Mouse (Mus musculus) midbrain, embryonic 13.5 days (tissue): ENCODE data around the gene Psmg4. TPM values are rescaled to one million over a fixed set of nuclear protein-coding genes. Genes with fewer than 3 reads are reported as not detected.

Experiments
- ATAC-seq: fragments of 200-750 bp; cut with Nextera tagmentation; 2 replicates; pipeline ENCODE4 v1.8.0; 2017; ENCODE audit warnings: mild to moderate bottlenecking, moderate TSS enrichment, moderate library complexity
- H3K27ac ChIP-seq: fragments of 300-500 bp; sonication (generic); 2 replicates; pipeline ENCODE4 v1.5.1; 2015; ENCODE audit warnings: inconsistent platforms, mild to moderate bottlenecking, moderate library complexity
- H3K27me3 ChIP-seq: fragments of 300-500 bp; sonication (generic); 2 replicates; pipeline ENCODE4 v1.6.1; 2015; ENCODE audit warnings: mild to moderate bottlenecking, inconsistent platforms
- H3K36me3 ChIP-seq: fragments of 300-500 bp; sonication (generic); 2 replicates; pipeline ENCODE4 v1.6.1; 2015; ENCODE audit warnings: mild to moderate bottlenecking, inconsistent platforms
- H3K4me1 ChIP-seq: fragments of 300-500 bp; sonication (generic); replicated peaks from 2 replicates; pipeline ENCODE4 v1.6.1; 2015; ENCODE audit warnings: inconsistent platforms
- H3K4me2 ChIP-seq: fragments of 300-500 bp; sonication (generic); replicated peaks from 2 replicates; pipeline ENCODE4 v1.6.1; 2015; ENCODE audit warnings: moderate library complexity, mild to moderate bottlenecking, inconsistent platforms
- H3K4me3 ChIP-seq: fragments of 300-500 bp; sonication (generic); replicated peaks from 2 replicates; pipeline ENCODE4 v1.5.1; 2015; ENCODE audit warnings: mild to moderate bottlenecking, inconsistent platforms
- H3K9ac ChIP-seq: fragments of 300-500 bp; sonication (generic); replicated peaks from 2 replicates; pipeline ENCODE4 v1.6.1; 2015; ENCODE audit warnings: mild to moderate bottlenecking, inconsistent platforms
- H3K9me3 ChIP-seq: fragments of 300-500 bp; sonication (generic); 2 replicates; pipeline ENCODE4 v1.6.1; 2016; ENCODE audit warnings: mild to moderate bottlenecking, inconsistent platforms
- WGBS: fragments of 180-500 bp; shearing (Covaris S2); methylation state at CpG from one replicate; pipeline ENCODE4 v1.1.7; 2015; 5-methylcytosine and 5-hydroxymethylcytosine counted together
- polyA plus RNA-seq: library from polyadenylated mRNA; unstranded; fragments of >200 nt; fragmentation: Nextera tagmentation; extraction: Ambion mirVana; gene quantifications from 2 replicates; pipeline ENCODE4 v1.2.1, GENCODE M21; 2015

Gene Psmg4
- polyA plus RNA-seq, 1 experiment from 2014 or later = 94.6 TPM

DNA sequence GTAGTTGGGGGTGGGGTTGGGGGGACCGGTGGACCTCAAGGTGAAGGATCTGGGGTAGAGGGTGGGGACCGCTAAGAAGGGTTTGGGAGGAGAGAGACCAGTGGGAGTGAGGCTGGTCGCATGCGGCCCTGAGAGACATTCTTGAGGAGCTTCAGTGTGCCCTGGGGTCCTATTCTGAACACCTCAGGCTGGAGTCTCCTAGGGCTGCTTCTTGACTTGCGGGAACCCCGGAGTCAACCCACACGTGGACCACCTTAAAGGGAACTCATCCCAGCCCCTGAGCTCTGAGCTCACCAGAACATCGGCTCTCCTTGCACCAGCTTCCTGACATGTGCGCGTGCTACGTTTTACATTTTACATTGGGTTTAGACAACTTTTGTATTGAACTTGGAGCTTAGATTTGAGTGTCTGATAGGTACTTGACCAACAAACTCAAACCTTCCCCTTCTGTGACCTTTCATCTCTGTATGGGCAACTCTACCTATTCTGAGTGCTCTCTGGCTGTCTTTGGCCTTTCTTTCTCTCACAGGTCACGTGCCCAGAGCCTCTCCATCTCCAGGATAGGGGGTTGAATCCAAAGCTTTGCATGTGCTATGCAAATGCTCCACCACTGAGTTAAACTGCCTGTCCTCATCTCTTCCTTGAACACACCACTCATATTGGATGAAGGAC is 676 bp downstream of the Psmg4 start:
- 46% methylated on average over 12 of the region's 12 CpGs for WGBS
- Histone ChIP-seq H3K9me3 (0 out of 2 replicates have a peak, but pooled peaks cover 2% of the 10 kb centered on the region), H3K27me3 (no peaks in the 10 kb centered on the region), H3K9ac (peak overlapping the region; percentile 70), H3K4me2 (peak overlapping the region; percentile 65), H3K27ac (peak overlapping the region; percentile 90), H3K4me1 (peaks cover 20% of the 10 kb centered on the region), H3K36me3 (peaks cover 10% of the 10 kb centered on the region), H3K4me3 (peak overlapping the region; percentile 68)
- peak; percentile 83 for ATAC-seq

DNA sequence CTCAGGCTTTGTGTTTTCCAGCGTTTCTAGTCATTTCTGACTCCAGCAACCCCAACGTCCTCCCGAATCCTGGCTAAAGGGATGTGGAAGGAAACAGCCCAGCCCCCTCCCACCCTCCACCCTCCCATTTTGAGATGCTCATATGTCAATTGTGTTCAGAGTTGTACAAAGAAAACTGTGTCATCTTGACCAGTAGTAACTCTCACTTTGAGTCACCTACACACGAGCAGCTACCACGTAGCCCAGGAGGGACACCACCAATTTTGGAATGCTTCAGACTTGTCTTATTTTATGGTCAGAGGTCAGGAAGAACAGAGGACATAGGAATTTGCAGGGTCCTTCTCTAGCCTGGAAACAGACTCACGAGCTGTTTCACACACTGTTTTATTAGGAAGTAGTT is 11.3 kb downstream of the Psmg4 start:
- no peak overlapping the region for H3K4me3 ChIP-seq
- H3K27me3 ChIP-seq = no peaks in the 10 kb centered on the region
- 94% methylated on average over 6 of the region's 6 CpGs for WGBS
- H3K36me3 ChIP-seq = peaks cover 9% of the 10 kb centered on the region
- ATAC-seq = no peak
- H3K9me3 ChIP-seq = no peaks in the 10 kb centered on the region
- no peak overlapping the region for H3K4me2 ChIP-seq
- H3K9ac ChIP-seq = no peak overlapping the region
- no peaks in the 10 kb centered on the region for H3K4me1 ChIP-seq
- H3K27ac ChIP-seq = no peak overlapping the region

DNA sequence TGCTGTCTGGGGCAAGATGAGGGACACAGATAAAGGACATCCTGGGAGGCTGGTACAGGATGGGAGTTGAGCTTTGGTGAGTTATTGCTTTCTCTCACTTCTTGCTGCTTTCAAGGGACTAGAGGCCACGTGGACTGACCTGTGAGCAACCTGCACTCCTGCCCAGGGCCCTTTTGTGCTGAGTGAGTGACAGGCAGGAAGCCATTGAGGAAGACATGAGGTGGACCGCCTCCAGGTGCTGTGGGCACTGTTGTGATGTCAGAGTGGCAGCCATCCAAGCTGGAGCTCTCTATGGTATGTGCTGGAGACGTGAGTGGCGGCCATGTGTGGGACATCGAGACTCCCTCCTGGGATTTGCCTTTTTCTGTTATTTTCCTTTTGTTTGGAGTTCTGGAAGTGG is 18.9 kb downstream of the Psmg4 start:
- peaks cover 65% of the 10 kb centered on the region for H3K36me3 ChIP-seq
- H3K27ac ChIP-seq = no peak overlapping the region
- ATAC-seq = no peak
- H3K4me1 ChIP-seq = no peaks in the 10 kb centered on the region
- H3K4me3 ChIP-seq = no peak overlapping the region
- H3K27me3 ChIP-seq = no peaks in the 10 kb centered on the region
- H3K9me3 ChIP-seq = no peaks in the 10 kb centered on the region
- no peak overlapping the region for H3K4me2 ChIP-seq
- no peak overlapping the region for H3K9ac ChIP-seq
- WGBS = 93% methylated on average over 5 of the region's 5 CpGs

DNA sequence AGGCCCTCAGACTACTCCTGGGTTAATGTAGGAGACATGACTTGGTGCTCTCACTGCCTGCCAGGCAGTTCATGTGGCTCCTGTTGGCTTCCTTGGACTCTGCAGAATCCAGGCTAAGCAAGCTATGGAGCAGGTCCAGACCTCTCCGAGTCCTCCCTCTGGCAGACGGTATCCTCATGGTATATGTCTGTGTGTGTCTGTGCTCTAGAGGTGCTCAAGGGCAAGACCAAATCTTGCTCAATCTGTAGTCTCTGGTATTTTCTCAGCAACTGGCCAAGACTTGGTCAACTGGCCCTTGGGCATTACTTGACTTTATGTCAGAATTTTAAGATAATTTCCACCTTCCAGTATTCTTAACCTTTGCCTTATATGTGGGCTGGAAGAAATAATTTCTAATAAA is 22.6 kb downstream of the Psmg4 start:
- ATAC-seq = no peak
- no peak overlapping the region for H3K4me2 ChIP-seq
- no peak overlapping the region for H3K9ac ChIP-seq
- peaks cover 59% of the 10 kb centered on the region for H3K36me3 ChIP-seq
- peaks cover 2% of the 10 kb centered on the region; the same call in 1 of the 2 replicates for H3K4me1 ChIP-seq
- no peak overlapping the region for H3K27ac ChIP-seq
- no peaks in the 10 kb centered on the region for H3K9me3 ChIP-seq
- WGBS = 88% methylated on average over 2 of the region's 2 CpGs
- H3K4me3 ChIP-seq = no peak overlapping the region
- H3K27me3 ChIP-seq = no peaks in the 10 kb centered on the region

DNA sequence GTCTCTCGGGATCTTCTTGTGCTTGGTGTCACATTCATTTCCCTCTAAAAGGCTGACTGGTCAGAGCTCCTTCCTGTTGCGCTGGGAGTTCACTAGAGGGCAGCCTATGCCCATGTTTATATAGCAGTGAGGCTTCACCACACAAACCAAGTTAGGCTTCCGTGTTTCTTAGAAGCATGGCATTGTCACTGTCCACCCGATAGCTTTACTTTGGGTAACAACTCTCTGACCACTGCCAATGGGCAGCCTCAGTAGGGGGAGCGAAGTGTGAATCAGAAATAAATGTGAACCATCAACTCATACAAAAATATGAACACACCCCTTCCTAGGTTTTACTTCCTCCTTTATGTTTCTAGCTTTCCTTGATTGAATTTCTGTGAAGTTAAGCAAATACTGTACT is 24.8 kb downstream of the Psmg4 start:
- H3K9ac ChIP-seq = no peak overlapping the region
- no peak overlapping the region for H3K4me2 ChIP-seq
- no peaks in the 10 kb centered on the region for H3K9me3 ChIP-seq
- ATAC-seq = peak; percentile 82
- H3K27ac ChIP-seq = no peak overlapping the region
- no peaks in the 10 kb centered on the region for H3K27me3 ChIP-seq
- H3K4me3 ChIP-seq = no peak overlapping the region
- H3K4me1 ChIP-seq = peaks cover 3% of the 10 kb centered on the region
- WGBS = 11% methylated on average over 5 of the region's 5 CpGs
- H3K36me3 ChIP-seq = peaks cover 53% of the 10 kb centered on the region

DNA sequence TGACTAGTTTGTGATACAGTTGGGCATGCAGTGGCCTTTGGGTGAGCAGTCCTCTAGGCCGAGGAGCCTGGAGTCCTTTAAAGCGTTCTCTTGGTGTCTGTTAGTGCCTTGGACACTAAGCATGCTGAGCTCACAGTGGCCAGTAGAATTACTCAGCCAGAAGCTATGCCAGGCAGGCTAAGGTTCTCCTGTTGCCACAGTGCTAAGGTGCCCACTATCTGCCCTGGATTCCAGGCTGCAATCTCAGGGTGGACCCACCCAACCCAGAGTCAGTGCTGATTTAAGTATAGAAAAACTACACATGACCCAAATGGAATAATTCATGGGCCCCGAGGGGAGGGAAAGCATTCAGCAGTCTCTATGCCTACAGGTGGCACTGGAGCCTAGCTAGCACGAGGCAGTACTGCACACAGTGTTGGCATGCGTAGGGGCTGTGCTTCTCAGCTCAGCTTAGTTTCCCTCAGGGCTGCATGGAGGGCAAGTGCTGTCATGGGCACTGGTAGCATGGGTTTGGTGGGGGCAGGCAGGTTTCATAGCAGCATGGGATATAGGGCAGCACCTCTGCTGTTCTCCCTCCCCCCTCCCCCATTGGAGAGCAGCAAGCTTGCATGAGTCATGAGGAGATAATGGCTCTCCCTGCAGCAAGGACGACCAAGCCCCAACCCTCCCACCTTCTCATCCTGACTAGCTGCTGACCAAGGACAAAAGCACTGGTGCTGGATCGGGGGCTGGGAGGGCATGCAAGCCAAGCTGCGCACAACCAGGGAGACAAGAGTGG is 29.8 kb downstream of the Psmg4 start:
- Histone ChIP-seq H3K4me1 (peaks cover 18% of the 10 kb centered on the region), H3K4me2 (no peak overlapping the region), H3K36me3 (peaks cover 68% of the 10 kb centered on the region), H3K27ac (peak overlapping the region; percentile 31; the same call in 1 of the 2 replicates), H3K4me3 (no peak overlapping the region), H3K9me3 (no peaks in the 10 kb centered on the region), H3K27me3 (no peaks in the 10 kb centered on the region), H3K9ac (no peak overlapping the region)
- ATAC-seq = peak; percentile 72
- 69% methylated on average over 8 of the region's 8 CpGs for WGBS

DNA sequence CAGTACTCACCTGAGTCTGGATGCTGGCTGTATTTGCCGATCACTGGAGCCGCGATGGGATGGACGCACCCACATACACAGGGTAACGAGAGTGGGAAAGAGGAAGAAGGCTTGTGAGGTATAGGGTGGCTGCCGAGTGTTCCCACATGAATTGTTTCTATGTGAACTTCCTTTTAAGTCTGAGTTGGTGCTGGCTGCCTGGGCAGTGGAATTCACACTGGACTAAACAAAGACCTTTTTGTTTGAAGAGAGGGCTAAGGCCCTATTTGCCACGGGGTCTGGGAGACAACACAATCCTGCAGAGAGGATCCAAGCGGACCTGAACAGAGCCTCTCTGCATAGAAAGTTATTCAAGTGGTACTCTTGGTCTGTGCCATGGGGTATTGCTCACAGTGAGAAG is 30.6 kb downstream of the Psmg4 start:
- WGBS = 38% methylated on average over 8 of the region's 8 CpGs
- H3K9ac ChIP-seq = no peak overlapping the region
- no peak overlapping the region for H3K4me2 ChIP-seq
- H3K27me3 ChIP-seq = no peaks in the 10 kb centered on the region
- H3K27ac ChIP-seq = peak overlapping the region; percentile 31
- peaks cover 65% of the 10 kb centered on the region for H3K36me3 ChIP-seq
- H3K4me3 ChIP-seq = no peak overlapping the region
- H3K9me3 ChIP-seq = no peaks in the 10 kb centered on the region
- peak; percentile 51; the same call in 1 of the 2 replicates for ATAC-seq
- peaks cover 17% of the 10 kb centered on the region for H3K4me1 ChIP-seq

DNA sequence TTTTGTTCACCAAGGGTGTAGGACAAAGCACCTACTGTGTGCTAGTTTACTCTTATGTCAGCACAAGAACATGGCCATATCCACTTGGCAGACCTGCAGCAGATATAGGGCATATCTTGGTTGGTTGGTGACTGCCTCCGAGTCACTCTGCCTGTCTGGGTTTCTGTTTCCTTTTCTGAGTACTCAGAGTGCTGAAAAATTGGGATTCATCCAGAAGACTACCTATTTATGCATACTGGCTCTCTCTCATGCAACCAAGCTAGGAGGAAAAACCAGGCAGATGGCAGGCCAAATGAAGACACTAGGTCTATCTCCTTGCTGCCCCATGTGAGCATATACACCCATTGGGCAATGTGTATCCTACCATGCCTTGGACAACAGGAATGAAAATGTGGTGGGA is 32.9 kb downstream of the Psmg4 start:
- WGBS = 94% methylated on average over 1 of the region's 1 CpGs
- Histone ChIP-seq H3K27me3 (no peaks in the 10 kb centered on the region), H3K4me2 (no peak overlapping the region), H3K36me3 (peaks cover 59% of the 10 kb centered on the region), H3K9ac (no peak overlapping the region), H3K27ac (no peak overlapping the region), H3K4me3 (no peak overlapping the region), H3K4me1 (peaks cover 17% of the 10 kb centered on the region), H3K9me3 (no peaks in the 10 kb centered on the region)
- no peak for ATAC-seq

DNA sequence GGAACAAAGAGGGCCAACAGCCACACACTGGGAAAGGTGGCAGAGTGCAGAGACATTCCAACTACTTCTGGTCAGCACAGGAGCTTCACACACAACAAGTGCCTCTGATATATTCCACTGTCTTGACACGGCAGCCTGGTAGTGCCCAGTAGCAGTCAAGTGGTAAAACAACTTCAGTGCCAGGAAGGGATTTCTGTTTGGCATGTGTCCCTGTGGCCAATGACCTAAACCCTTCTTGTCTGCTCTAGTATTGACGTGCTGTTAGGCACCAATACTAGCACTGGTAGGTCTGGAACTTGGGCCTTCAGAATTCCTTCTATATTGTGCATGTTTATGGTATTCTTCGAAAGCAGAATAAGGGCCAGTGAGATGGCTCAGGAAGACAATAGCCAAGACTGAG is 42.5 kb downstream of the Psmg4 start:
- 94% methylated on average over 3 of the region's 3 CpGs for WGBS

DNA sequence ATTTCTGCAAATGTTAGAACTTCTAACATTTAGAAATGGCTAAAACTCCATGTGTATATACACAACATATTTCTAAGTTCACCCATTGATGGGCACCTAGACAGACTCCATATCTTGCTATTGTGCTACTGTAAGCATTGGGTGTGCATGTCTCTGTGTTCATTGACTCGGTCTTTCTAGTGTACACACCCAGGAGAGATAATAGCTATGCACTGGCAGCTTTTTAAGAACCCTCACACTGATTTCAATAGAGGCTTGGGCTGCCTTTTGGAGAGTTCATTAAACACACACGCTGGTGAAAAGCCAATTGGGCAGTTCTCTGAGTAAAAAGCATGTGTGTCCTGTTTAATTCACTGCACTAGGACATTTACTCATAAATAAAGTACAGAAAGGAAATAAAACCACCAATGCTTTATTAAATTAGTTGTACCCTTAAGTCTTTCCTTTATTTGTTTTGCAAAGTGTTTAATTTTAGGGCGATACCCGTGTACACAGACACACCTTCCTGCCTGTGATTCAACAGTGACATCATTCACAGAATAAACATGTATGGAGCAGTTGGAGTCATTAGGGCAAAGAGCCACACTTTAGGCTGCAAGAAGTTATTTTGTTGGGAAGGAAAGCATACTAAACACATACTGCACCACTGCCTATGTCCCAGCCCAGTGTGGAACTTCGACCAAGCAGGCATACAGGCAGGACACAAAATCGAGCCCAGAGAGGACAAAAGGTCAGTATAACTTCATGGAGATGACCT is 45.1 kb downstream of the Psmg4 start:
- Histone ChIP-seq H3K9ac (no peak overlapping the region), H3K36me3 (peaks cover 18% of the 10 kb centered on the region), H3K4me2 (no peak overlapping the region), H3K4me3 (no peak overlapping the region), H3K9me3 (no peaks in the 10 kb centered on the region), H3K27me3 (no peaks in the 10 kb centered on the region), H3K27ac (no peak overlapping the region), H3K4me1 (0 out of 2 replicates have a peak, but pooled peaks cover 3% of the 10 kb centered on the region)
- ATAC-seq = no peak
- 72% methylated on average over 6 of the region's 6 CpGs for WGBS

More for the DNA sequence above, 42.5 kb downstream of the Psmg4 start:
- H3K36me3 ChIP-seq = peaks cover 27% of the 10 kb centered on the region
- no peaks in the 10 kb centered on the region for H3K9me3 ChIP-seq
- H3K9ac ChIP-seq = no peak overlapping the region
- ATAC-seq = no peak
- no peak overlapping the region for H3K4me3 ChIP-seq
- H3K27ac ChIP-seq = no peak overlapping the region
- H3K27me3 ChIP-seq = no peaks in the 10 kb centered on the region
- H3K4me1 ChIP-seq = peaks cover 7% of the 10 kb centered on the region; the same call in 1 of the 2 replicates
- H3K4me2 ChIP-seq = no peak overlapping the region

DNA sequence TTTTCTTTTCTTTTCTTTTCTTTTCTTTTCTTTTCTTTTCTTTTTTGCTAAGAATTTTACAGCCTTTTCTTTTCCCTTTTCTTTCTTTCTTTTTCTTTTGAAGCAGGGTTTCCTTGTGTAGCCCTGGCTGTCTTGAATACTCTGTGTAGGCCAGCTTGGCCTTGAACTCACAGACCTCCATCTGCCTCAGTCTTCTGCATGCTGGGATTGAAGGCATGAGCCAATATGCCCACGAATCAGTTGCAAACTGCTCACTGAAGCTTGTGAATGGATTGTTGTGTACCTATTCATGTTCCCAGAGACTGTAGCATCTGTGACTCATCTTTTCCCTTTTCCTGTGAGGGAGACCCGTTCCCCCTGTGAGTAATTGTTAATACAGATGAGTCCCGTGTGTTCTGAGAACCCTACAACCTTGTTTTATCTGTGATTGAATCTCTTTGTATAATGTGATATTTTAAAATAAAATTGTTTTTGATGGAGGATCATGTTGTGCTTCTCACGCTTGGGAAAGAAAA is 48.6 kb downstream of the Psmg4 start:
- Histone ChIP-seq H3K27me3 (no peaks in the 10 kb centered on the region), H3K27ac (no peak overlapping the region), H3K36me3 (peaks cover 14% of the 10 kb centered on the region; the same call in 1 of the 2 replicates), H3K9me3 (no peaks in the 10 kb centered on the region), H3K4me1 (0 out of 2 replicates have a peak, but pooled peaks cover 3% of the 10 kb centered on the region), H3K4me2 (no peak overlapping the region), H3K9ac (no peak overlapping the region), H3K4me3 (no peak overlapping the region)
- ATAC-seq = no peak
- WGBS = 75% methylated on average over 4 of the region's 4 CpGs
